Mouse (Mus musculus) kidney, postnatal 14 days (tissue): ENCODE results near the gene Sin3b.
A peak's percentile ranks its signal among the peaks of the same experiment; 100 is the strongest.
"Not testable (repeated sequence)": the region's sequence is repeated elsewhere in the genome, so short reads cannot be mapped to it uniquely, and the experiment has no call there.

ENCODE experiments used
- DNase-seq: peaks from one replicate; pipeline ENCODE4 v3.0.0; 2022; ENCODE audit warnings: mixed read lengths

Sin3b gene

GRCm38 (mm10) chr8:72722769-72723650 lies at the start of gene Sin3b:
Sin3b (plus strand) TSS chr8:72723285.
- DNase-seq = peak; percentile 97

DNA sequence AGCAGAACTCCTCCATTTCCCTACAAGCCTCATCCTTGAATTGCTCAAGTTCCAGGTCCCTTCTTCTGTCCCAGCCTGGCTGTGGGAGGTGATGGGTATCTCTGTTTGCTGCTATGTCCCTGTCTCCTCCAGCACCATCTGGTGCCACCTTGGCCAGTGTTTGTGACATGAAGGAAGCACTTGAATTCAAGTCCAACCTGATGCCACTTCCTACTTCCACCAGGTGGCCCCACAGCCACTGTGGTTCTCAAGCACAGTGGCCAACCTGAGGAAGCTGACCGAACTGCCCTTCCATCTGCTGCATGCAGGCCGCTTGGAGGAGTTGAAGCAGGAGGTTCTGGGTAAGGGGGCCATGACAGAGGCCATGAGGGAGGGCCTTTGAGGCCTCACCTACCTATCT lies 48.9 kb upstream of the Sin3b start:
- no peak for DNase-seq

DNA sequence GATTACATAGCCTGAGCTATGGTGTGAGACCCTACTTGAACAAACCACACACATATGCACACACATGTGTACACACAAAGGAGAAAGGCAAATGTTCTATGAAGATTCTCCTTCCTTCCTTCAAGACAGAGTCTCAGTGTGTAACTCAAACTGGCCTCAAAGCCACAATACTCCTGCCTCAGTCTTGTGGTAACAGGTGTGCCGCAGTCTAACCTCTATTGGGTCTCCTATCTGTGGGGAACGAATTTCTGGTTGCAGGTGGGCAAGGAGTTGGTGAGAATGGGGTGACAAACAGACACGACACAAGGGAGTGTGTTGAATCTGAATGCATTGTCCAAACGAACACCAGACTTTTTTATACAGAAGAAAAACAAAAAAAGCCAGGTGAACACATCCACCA lies 46.6 kb upstream of the Sin3b start:
- no peak for DNase-seq

DNA sequence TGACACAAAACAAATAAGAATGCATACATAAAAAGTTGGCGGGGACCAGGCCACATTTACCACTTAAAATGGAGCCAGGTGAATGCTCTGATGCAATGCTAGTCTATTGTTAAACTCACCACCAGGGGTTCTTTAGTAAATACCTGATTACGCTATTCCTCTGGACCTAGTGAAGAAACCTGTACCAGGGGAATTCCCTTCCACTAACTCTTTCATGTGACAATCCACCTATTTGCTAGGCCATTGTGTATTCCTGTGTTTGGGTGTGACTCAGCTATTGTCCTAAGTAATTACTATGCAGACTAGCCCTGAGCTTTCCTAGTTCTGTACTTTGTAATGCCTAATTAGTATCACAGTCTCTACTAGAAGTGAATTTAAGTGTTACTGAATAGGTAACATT lies 46.2 kb upstream of the Sin3b start:
- DNase-seq = not testable (repeated sequence)

DNA sequence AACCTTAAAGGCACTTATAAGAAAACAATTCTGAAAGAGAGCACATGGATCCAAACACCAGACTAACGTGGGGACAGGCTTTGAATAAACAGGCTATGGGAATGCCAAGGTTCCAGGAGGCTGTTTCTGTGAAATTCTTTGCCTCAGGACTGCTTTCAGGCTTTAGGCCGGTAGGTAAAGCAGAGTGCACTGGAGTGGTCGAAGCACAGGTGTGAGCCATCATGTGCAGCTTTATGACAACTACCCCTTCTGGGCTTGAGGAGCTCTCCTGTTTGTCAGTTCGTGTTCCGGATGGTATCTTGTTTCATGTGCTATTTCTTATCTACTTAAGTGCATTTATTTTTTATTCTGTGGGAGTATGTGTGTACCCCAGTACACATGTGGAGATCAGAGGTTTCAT lies 45.8 kb upstream of the Sin3b start:
- no peak for DNase-seq

GRCm38 (mm10) chr8:72680133-72680532 lies 43.0 kb upstream of the Sin3b start:
- peak; percentile 63 for DNase-seq

- no peak for DNase-seq
Measured at GRCm38 (mm10) chr8:72682051-72682687, 40.9 kb upstream of the Sin3b start.

GRCm38 (mm10) chr8:72683010-72683521 lies 40.0 kb upstream of the Sin3b start:
- no peak for DNase-seq

DNA sequence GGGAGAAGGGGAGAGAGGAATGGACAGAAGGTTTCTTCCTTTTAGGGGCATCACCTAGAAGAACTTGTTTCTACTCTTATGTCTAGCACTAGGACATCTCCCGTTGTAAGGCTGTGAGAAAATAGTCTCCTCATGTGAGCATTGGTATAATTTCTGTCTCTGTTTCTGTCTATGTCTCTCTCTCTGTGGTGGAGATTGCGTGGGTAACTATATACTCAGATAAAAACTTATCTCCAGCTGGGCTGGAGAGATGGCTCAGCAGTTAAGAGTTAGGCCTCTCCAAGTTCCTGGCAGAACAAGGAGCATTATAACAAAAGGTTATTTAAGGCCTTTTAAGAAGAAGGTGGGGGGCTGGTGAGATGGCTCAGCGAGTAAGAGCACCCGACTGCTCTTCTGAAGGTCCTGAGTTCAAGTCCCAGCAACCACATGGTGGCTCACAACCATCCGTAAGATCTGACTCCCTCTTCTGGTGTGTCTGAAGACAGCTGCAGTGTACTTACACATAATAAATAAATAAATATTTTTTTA lies 39.4 kb upstream of the Sin3b start:
- DNase-seq = not testable (repeated sequence)

GRCm38 (mm10) chr8:72698349-72698926 lies 24.6 kb upstream of the Sin3b start:
- DNase-seq = no peak

DNA sequence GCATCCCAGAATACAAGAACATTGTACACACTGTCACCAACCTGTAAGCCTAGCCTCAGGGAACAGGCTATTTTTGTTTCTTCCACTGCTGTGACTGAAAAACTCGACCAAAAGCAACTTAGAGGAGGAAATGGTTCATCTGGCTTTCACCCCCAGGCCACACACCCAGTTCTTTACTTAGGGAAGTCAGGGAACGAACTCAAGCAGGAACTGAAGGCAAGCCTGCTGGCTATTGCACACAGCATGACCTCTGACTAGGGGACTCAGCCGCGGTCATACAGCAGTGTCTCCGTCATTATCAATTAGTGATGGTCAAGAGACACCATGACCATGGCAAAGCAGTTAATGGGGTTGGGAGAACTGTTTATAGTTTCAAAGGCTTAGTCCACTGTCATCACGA lies 10.5 kb upstream of the Sin3b start:
- DNase-seq = no peak

GRCm38 (mm10) chr8:72716594-72716993 lies 6.5 kb upstream of the Sin3b start:
- DNase-seq = no peak

- DNase-seq = no peak
Measured at GRCm38 (mm10) chr8:72720541-72720940, 2.5 kb upstream of the Sin3b start.

DNA sequence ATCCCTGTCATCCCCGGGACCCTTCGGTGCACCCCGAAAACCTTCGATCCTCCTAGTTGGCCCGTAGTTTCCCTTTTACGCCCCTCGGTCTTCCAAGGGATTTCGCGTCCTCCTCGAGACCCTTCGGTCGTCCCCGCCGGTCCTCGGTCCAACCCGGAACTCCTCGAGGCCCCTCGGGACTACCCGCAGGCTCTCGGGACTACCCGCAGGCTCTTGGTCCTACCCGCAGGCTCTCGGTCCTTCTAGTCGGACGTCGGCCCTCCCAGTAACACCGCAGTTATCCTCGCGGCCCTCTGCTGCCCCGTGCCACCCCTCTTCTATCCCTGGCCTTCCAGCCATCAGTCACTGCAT lies 541 bp downstream of the Sin3b start:
- DNase-seq = peak; percentile 43

DNA sequence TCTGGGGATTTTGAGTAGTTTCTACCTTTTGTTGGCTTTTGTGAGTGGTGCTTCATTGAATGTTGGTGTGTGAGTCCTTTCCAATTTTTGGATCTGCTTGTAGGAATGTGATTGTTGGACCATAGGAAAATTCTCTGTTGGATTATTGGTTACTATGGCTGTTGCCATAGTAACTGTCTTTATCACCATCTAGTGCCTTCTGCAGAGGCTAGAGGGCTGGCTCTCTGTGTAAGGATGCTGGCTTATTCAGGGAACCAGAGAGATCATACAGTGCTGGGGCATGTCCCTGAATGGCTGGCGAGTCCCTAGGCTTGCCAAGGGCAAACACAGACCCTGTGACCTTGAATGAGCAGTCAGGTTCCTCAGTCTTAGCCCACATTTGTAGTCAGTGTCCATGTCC lies 5.6 kb downstream of the Sin3b start:
- DNase-seq = no peak

GRCm38 (mm10) chr8:72735001-72735400 lies 11.9 kb downstream of the Sin3b start:
- no peak for DNase-seq

- no peak for DNase-seq
Measured at GRCm38 (mm10) chr8:72736868-72737267, 13.8 kb downstream of the Sin3b start.

DNA sequence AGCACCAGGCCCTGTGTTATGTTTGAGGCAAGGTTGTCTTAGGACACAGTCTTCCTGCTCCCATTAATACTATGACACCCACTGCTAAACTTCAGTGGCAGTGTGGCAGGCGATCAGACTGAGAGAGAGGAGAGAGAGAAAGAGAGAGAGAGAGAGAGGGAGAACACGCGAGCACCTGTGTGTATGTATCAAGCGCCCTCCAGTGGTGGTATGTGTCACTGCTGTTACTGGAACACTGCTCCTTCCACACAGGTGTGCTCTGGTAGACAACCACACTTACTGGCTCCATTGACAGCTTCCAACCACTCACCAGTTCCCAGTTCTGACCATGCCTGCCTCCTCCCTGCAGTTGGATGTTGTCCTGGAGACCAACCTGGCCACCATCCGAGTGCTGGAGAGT lies 23.0 kb downstream of the Sin3b start:
- peak; percentile 51 for DNase-seq

GRCm38 (mm10) chr8:72749846-72750245 lies 26.8 kb downstream of the Sin3b start:
- no peak for DNase-seq

DNA sequence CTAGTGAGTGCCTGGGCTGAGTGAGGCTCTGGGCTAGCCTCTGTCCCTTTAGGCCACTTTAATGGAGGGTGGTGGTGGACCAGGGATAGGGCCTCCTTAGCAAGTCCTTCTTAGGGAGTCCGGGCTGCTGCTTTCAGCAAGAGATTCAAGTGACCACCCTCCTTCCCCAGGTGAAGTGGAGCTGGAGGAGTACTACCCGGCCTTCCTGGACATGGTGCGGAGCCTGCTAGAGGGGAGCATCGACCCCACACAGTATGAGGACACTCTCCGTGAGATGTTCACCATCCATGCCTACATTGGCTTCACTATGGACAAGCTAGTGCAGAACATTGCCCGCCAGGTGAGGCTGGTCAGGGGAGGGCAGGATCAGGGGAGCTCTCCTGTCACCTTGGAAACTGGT lies 27.2 kb downstream of the Sin3b start:
- no peak for DNase-seq

- DNase-seq = no peak
Measured at GRCm38 (mm10) chr8:72751126-72751525, 28.0 kb downstream of the Sin3b start.

- peak; percentile 21 for DNase-seq
Measured at GRCm38 (mm10) chr8:72752289-72752688, 29.2 kb downstream of the Sin3b start.

DNA sequence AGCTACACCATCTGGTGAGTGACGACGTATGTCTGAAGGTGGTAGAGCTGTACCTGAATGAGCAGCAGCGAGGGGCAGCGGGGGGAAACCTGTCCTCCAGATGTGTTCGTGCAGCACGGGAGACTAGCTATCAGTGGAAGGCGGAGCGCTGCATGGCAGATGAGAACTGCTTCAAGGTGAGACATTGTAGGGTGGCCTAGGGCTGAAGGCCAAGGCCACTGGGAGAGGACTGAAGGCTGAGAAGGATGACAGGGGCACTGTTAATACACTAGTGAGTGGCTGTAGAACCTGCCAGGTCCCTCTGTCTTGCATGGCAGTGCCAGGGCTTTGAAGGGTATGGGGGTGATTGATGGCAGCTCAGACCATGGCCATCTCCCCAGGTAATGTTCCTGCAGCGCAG lies 30.1 kb downstream of the Sin3b start:
- DNase-seq = no peak

DNA sequence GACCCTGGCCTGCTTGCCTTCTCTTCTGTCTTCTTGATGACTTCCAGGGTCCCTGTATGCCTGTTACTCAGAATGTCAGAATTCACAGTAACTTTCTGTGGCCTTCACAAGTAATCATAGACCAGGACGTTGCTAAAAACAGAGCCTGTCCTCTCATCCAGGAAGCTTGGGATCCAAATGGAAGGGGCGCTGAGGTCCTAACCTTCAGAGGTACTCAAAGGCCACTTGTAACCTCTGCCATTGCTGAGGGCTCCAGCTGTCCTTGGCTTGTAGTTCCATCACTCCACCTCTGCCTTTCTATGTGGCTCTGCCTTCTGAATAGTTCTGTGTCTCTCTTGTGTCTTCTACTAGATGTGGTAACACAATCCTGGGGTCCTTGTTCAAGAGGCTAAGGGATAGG lies 30.7 kb downstream of the Sin3b start:
- DNase-seq = no peak
